Mouse (Mus musculus) myocyte (in vitro differentiated cells): Measurements from ENCODE around the gene Gpr19.

Source experiments
- CEBPB ChIP-seq: IDR thresholded peaks from 2 replicates; pipeline ENCODE4 v1.6.1; 2011; ENCODE audit warnings: mild to moderate bottlenecking, moderate library complexity; ENCODE audit not compliant: poor library complexity, insufficient read depth, severe bottlenecking
- E2F4 ChIP-seq: IDR thresholded peaks from one replicate; pipeline ENCODE4 v1.6.1; 2011; ENCODE audit warnings: mild to moderate bottlenecking, control low read depth, moderate library complexity; ENCODE audit not compliant: insufficient read depth
- MAX ChIP-seq: IDR thresholded peaks from one replicate; pipeline ENCODE4 v1.6.1; 2011; ENCODE audit warnings: low read depth, mild to moderate bottlenecking, control low read depth
- MYOD1 ChIP-seq, 3 experiments: IDR thresholded peaks; one replicate each; pipeline ENCODE4 v1.6.1; 2011; ENCODE audit warnings: control low read depth in 2 of 3, low read depth in 2 of 3, mild to moderate bottlenecking in 2 of 3, moderate library complexity in 1 of 3; ENCODE audit not compliant: insufficient read length in 2 of 3, control insufficient read depth in 1 of 3
- MYOG ChIP-seq, 3 experiments: IDR thresholded peaks; one replicate each; pipeline ENCODE4 v1.6.1; 2011; ENCODE audit warnings: control low read depth in 2 of 3, low read depth in 2 of 3, mild to moderate bottlenecking in 2 of 3; ENCODE audit not compliant: insufficient read length in 2 of 3, control insufficient read depth in 1 of 3, insufficient read depth in 1 of 3
- POLR2A ChIP-seq: IDR thresholded peaks from one replicate; pipeline ENCODE4 v1.6.1; 2011; ENCODE audit warnings: low read depth, mild to moderate bottlenecking, control low read depth, moderate library complexity; ENCODE audit not compliant: insufficient read length
- POLR2AphosphoS2 ChIP-seq: IDR thresholded peaks from one replicate; pipeline ENCODE4 v1.6.1; 2011; ENCODE audit warnings: low read depth, control low read depth; ENCODE audit not compliant: insufficient read length
- SRF ChIP-seq: IDR thresholded peaks from one replicate; pipeline ENCODE4 v1.6.1; 2011; ENCODE audit warnings: low read depth; ENCODE audit not compliant: control insufficient read depth, insufficient read length
- TCF12 ChIP-seq: IDR thresholded peaks from one replicate; pipeline ENCODE4 v1.6.1; 2011; ENCODE audit warnings: mild to moderate bottlenecking, control low read depth; ENCODE audit not compliant: poor library complexity, insufficient read depth, severe bottlenecking
- TCF3 ChIP-seq: IDR thresholded peaks from one replicate; pipeline ENCODE4 v1.6.1; 2011; ENCODE audit warnings: low read depth, control low read depth; ENCODE audit not compliant: insufficient read length
- USF1 ChIP-seq: IDR thresholded peaks from one replicate; pipeline ENCODE4 v1.6.1; 2011; ENCODE audit warnings: low read depth, mild to moderate bottlenecking, control low read depth, moderate library complexity

- TF ChIP-seq MAX (no peak), POLR2A (no peak), MYOG (IDR thresholded peaks at IDR 0.05; ENCODE audit: control insufficient read depth in 1 of 3, insufficient read depth in 1 of 3, insufficient read length in 2 of 3, low read depth in 2 of 3) (no peak), E2F4 (no peak), POLR2AphosphoS2 (no peak), CEBPB (no peak), SRF (no peak), MYOD1 (IDR thresholded peaks at IDR 0.05; ENCODE audit: control insufficient read depth in 1 of 3, insufficient read length in 2 of 3, low read depth in 2 of 3) (no peak), USF1 (no peak), TCF12 (no peak), TCF3 (no peak)
Measured at GRCm38 (mm10) chr6:134890436-134890835, 7.9 kb downstream of the Gpr19 start.
